Comparison of ENCODE assay signal across 17 mouse cellular contexts in the genomic region with DNA sequence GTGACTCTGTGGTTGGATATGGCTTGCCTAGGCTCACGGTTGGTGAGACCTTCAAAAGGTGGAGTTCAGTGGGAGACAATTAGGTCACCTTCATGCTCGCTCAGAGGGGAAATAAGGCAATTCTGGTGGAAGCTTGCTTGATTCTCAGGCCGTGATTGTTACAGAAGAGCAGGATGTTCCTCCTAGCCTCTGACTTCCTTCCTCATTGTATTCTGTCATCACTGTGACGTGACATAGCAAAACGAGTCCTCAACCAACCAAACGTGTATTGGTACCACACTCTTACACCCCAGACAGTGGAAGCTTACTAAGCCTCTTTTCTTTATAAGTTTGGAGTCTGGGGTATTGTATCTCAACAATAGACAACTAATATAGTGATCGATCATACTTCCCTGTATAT.
DNase-seq lines count a peak whose midpoint lies in the region; ATAC-seq lines count a peak whose summit lies in the region.
"Had no signal": no experiment of that assay in that cellular context is flagged by ENCODE, and none has a peak within 500 bp of the region (broad histone marks: within the 10 kb centered on the region; RNA-seq: fewer than 3 reads in every experiment).

No protein-coding gene starts in this region.

- peak; percentile 90 for ATAC-seq in granulocyte monocyte progenitor cell, adult 5-6 weeks (replicated peaks; ENCODE audit: poor library complexity, severe bottlenecking)
- peak; percentile 83 for ATAC-seq in megakaryocyte progenitor cell, adult 5-6 weeks (replicated peaks; ENCODE audit: poor library complexity)
- ATAC-seq: forebrain, embryonic 13.5 days had no signal

- DNase-seq in heart, adult 11 months: peak; percentile 34
- no peak for DNase-seq in heart, adult 8-10 months (ENCODE audit: low spot score)
- no peak for DNase-seq in kidney, postnatal 25 days
- no peak for DNase-seq in thymus, postnatal 4 days
- DNase-seq in layer of hippocampus, postnatal 36 days: no peak
- DNase-seq: adrenal gland, postnatal 14 days; cerebellum, adult 18-20 months; cerebellum, adult 9-11 months; cerebellum, postnatal 36 days; forebrain, postnatal 0 days; gastrocnemius, adult 2 months; gastrocnemius, postnatal 25 days; heart, adult 18-20 months; heart, postnatal 14 days had no signal
